Mouse (Mus musculus): ENCODE measurements around the gene Smox.

Smox gene

DNA sequence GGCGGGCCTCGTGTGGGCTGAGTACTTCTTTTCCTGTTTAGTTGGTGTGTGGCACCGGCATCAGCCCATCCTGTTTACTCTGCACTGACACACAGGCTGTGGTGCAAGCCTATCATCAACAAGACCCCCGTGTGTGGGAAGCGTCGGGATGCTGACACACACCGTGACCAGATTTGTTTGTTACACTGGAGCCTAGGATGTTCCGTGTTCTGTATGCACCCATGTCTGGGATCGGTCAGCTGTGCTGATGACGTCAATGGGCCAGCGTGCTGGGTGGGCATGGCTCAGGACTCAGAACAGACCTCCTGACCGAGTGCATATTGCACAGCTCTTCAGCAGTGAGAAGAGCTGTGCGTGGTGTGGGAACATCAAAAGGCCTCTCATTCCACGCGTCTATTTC, 6.2 kb upstream of the Smox start:
- in situ Hi-C loops (cut with MboI) = no loop called here

- in situ Hi-C loops (cut with MboI) = no loop called here
Observed at GRCm38 (mm10) chr2:131486046-131486445, 5.2 kb upstream of the Smox start.

DNA sequence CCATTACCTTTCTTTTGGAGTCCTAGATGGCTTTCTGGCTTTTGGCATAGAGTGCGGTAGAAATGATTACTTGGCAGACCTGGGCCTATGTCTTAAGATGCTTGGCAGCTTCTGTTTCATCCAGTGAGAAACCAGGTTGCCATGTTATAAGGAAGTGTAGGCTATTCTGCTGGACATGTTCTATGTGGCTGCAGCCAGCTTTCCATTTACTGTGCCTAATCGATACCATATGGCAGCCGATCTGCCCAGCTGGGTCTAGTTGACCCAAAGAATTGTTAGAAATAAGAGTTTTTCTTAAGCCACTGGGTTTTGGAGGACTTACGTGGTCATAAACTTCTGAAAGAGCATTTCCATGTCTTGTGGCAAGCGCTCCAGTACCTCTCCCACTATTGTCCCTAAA, 4.0 kb upstream of the Smox start:
- in situ Hi-C loops (cut with MboI) = no loop called here

DNA sequence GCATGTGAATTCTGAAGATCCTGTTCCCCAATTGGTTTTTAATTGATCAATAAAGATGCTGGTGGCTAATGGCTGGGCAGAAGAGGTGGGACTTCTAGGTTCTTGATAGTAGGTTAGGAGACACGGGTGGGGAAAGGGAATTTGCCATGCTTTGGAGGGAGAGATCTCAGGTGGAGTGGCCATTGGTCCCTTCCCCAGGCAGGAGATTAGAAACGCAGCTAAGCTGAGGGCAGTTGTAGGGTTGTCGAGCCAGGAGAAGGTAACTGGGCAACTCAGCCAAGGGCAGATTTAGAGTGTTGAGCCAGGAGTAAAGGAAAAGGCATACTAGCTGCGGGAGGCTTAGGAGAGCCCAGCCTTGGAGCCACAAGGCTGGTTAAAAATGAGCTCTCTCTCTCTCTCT, 3.0 kb upstream of the Smox start:
- in situ Hi-C loops (cut with MboI) = no loop called here

- in situ Hi-C loops (cut with MboI) = no loop called here
Observed at GRCm38 (mm10) chr2:131488870-131489269, 2.4 kb upstream of the Smox start.

- in situ Hi-C loops (cut with MboI) = no loop called here
Observed at GRCm38 (mm10) chr2:131489591-131489990, 1.7 kb upstream of the Smox start.

DNA sequence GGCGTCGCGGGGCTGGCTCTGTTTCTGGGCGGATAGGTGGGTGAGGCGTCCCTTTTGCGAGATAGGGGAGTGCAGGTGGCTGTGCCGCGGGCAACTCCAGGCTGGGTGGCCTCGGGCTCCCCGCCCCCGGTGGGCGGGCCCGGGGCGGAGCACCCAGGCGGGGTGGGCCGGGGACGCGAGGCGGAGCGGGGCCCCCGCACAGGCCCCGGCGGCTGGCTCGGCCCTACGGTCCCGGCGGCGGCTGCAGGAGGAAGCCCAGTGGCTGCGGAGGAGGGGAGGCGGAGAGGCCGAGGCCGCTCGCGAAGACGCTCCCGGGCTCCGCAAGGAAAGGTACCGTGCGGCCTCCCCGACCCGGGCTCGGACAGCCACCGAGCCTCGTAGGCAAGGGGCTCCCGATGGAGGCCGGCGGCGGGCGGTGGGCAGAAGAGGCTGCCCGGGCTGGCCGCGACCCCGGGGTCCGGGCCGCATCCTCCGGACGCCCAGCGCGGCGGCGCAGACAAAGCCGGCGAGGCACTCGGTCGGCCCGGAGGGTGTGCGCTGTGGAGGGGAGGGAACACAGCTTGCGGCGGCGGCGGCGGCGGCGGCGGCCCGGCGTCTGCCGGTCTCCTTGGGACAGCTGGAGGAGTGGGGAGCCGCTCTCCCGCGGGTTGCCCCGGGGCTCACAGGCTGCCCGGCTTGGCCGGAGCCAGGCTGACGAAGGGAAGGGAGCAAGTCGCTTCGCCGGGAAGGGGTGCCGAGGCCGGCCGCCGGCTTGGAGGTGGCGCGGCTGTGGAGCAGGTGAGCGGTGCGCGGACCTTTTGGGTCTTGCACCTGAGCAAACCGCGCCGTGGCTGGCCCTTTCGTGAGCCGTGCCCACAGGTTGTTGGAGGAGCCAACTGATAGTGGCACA, 655 bp downstream of the Smox start:
- in situ Hi-C loops (cut with MboI) = no loop called here

GRCm38 (mm10) chr2:131492596-131493139, 1.4 kb downstream of the Smox start:
- in situ Hi-C loops (cut with MboI) = no loop called here

GRCm38 (mm10) chr2:131493446-131493845, 2.1 kb downstream of the Smox start:
- in situ Hi-C loops (cut with MboI) = no loop called here

GRCm38 (mm10) chr2:131495256-131495655, 4.0 kb downstream of the Smox start:
- in situ Hi-C loops (cut with MboI) = no loop called here

GRCm38 (mm10) chr2:131496125-131496820, 5.0 kb downstream of the Smox start:
- in situ Hi-C loops (cut with MboI) = no loop called here

- in situ Hi-C loops (cut with MboI) = no loop called here
Observed at GRCm38 (mm10) chr2:131497224-131497856, 6.0 kb downstream of the Smox start.

DNA sequence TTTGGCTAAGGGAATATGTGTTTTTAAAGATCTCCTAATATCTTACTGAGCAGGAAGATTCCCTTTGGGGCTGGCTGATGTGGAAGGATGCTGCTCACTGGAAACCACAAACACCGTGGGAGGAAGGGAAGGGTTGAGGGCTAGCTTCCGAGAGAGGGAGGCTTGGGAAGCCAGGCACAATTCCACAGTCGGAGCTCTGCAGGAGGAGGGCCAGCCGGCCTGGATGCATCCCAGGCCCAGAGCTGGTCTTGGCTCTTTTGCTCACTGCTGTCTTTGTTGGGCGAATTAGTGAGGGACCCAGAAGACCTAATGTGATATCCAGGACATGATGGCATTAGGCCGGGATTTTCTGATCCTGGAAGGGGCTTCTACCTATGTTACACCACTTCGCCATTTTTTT, 6.9 kb downstream of the Smox start:
- in situ Hi-C loops (cut with MboI) = no loop called here

DNA sequence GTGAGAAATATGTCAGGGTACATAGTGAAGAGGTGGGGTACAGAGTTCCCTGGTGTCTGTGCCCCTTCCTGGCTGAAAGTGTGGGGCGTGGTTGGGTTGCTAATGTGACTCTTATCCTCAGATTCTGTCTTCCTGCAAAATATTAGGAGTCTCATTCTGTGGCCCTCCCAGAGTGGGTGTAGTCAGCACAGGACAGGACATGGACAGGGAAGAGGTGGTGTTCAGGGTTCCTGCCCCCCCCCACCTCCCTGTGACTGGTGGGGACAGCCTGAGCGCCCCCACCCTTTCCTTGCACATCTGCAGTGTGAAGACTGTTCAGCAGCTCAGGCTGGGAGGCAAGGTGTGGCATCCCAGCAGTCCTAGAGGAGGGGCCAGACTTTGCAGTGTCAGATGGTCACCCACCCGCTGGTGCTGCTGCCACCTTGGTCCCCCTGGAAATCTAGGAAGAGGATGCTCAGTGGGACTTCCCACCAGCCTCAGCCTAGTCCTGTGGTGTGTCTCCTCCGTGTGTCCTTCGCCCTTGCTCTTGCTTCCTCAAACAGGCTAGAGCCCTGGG, 8.1 kb downstream of the Smox start:
- in situ Hi-C loops (cut with MboI) = no loop called here

- in situ Hi-C loops (cut with MboI) = no loop called here
Observed at GRCm38 (mm10) chr2:131501886-131502285, 10.6 kb downstream of the Smox start.

GRCm38 (mm10) chr2:131502561-131502960, 11.3 kb downstream of the Smox start:
- in situ Hi-C loops (cut with MboI) = no loop called here

DNA sequence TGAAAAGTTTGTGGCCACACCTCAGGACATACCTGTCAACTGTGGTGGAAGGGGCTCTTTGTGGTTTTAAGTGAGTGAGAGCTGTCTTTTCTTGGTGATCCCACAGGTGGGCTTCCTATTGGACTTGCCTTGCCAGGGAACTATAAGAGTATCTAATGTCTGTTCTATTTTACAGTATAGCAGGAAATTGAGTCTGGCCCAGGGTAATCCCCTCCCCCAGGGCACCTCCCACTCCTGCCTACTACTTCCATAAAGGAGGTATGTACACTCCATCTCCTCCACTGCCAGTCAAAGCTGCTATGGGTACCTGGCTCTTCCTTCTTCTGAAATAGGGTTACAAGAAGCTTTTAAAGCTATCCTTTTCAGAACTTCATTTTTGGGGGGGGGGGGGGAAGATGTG, 14.1 kb downstream of the Smox start:
- in situ Hi-C loops (cut with MboI) = no loop called here

DNA sequence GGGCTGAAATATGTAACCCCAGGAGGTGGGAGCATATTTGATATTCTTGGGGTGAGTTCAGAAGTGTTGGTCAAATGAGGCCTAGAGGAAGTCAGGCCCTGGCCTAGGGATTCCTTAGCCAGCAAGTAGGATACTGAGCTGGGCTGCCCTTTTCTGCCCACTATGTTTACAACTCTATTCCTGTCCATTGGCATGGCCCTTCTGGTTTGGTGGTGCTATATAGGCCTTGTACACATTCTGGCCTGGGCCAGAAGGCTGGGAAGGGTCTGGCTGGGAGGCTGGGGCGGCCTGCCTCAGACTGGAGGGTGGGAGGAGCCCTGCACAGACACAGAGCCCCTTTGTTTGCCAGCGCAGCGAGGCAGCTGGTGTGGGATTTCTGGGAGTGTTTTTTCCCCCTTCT, 15.1 kb downstream of the Smox start:
- in situ Hi-C loops (cut with MboI) = no loop called here

DNA sequence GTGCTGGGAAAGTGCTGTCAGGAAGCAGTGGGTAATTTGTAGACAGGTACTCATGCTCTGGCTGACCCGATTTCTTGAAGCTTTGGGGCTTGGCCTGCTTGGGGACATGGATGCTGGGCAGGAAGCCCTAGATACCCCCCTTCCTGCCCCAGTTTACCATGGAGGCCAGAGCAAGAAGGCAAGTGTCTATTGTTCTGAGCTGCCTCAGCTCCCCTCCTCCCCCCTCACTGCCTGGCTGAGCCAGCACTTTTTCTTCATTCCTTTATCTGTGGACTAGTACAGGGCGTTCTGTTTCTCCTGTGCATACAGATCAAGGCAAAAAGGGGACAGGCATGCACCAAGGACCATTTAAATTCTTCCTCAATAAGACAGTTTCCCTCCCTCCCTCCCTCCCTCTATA, 17.2 kb downstream of the Smox start:
- in situ Hi-C loops (cut with MboI) = no loop called here

DNA sequence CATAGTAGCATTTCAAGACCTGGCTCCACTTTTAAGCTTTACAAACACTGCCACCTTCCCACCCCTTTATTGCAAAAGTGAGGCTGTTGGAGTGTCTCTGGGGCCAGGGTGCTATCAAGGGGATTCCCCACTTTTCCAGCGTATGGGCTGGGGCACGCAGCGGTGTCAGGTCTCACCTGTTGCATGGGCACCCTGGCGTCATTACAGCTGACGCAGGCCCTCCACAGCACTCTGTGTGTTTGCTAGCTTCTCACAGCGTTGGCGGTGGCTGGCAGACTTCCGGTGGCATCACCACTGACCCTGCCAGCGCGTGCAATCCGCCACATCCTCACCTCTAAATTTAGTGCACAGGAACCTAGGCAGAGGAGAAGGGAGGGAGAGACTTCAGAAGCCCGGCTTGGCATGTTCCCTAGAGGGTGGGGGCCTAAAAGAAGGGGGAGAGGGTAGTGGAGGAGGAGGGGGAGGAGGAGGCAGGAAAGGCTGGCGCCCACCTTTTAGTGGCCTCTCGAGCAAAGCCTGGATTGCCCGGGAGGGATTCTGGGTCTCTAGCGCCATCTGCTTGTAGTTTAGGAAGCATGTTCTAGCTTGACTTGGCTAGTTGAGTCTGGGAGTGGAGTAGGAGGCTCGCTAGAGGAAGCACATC, 18.5 kb downstream of the Smox start:
- in situ Hi-C loops (cut with MboI) = no loop called here

GRCm38 (mm10) chr2:131510531-131510930, 19.2 kb downstream of the Smox start:
- in situ Hi-C loops (cut with MboI) = no loop called here

GRCm38 (mm10) chr2:131513477-131513876, 22.2 kb downstream of the Smox start:
- in situ Hi-C loops (cut with MboI) = no loop called here

Measured in mature B cell (primary cell).